25 mouse cellular contexts compared by ENCODE assay signal in genomic region chr7:118911571-118911970, GRCm38 (mm10). TPM values are rescaled to one million over a fixed set of nuclear protein-coding genes. Genes with fewer than 3 reads are reported as not detected.
DNase-seq lines count a peak whose midpoint lies in the region; ATAC-seq and TF ChIP-seq lines count a peak whose summit lies in the region.
"Had no signal": no experiment of that assay in that cellular context is flagged by ENCODE, and none has a peak within 500 bp of the region (broad histone marks: within the 10 kb centered on the region; RNA-seq: fewer than 3 reads in every experiment).

No protein-coding gene starts in this region.

- H3K4me1 ChIP-seq in ES-E14 (ENCODE audit: control insufficient read depth in 2 of 2, insufficient read depth in 2 of 2, low read length in 2 of 2, poor library complexity in 1 of 2) = no peaks in the 10 kb centered on the region
- peaks cover 29% of the 10 kb centered on the region for H3K4me1 ChIP-seq in hindbrain, embryonic 13.5 days (replicated peaks)
- peaks cover 8% of the 10 kb centered on the region for H3K4me1 ChIP-seq in midbrain, embryonic 15.5 days
- H3K4me1 ChIP-seq in forebrain, postnatal 0 days (ENCODE audit: insufficient read depth) = peaks cover 3% of the 10 kb centered on the region; the same call in 1 of the 2 replicates
- H3K4me1 ChIP-seq: heart, embryonic 13.5 days; kidney, embryonic 15.5 days; limb, embryonic 13.5 days had no signal

- no peak overlapping the region for H3K9ac ChIP-seq in ES-E14 (ENCODE audit: insufficient read depth, low read depth, low read length, poor library complexity, severe bottlenecking)
- H3K9ac ChIP-seq in hindbrain, embryonic 13.5 days = peak overlapping the region; percentile 29; the same call in 1 of the 2 replicates
- no peak overlapping the region for H3K9ac ChIP-seq in midbrain, embryonic 15.5 days
- H3K9ac ChIP-seq in forebrain, postnatal 0 days = no peak overlapping the region
- H3K9ac ChIP-seq: embryonic facial prominence, embryonic 13.5 days; heart, embryonic 13.5 days; kidney, embryonic 15.5 days; limb, embryonic 13.5 days; liver, embryonic 13.5 days; lung, embryonic 14.5 days had no signal

- H3K9me3 ChIP-seq in ES-E14 (ENCODE audit: control insufficient read depth, insufficient read depth, low read depth, low read length) = no peaks in the 10 kb centered on the region
- no peaks in the 10 kb centered on the region for H3K9me3 ChIP-seq in hindbrain, embryonic 13.5 days
- no peaks in the 10 kb centered on the region for H3K9me3 ChIP-seq in midbrain, embryonic 15.5 days
- H3K9me3 ChIP-seq in forebrain, postnatal 0 days (ENCODE audit: low read length) = no peaks in the 10 kb centered on the region
- H3K9me3 ChIP-seq: embryonic facial prominence, embryonic 13.5 days; heart, embryonic 13.5 days; kidney, embryonic 15.5 days; limb, embryonic 13.5 days; liver, embryonic 13.5 days had no signal

- H3K4me2 ChIP-seq in hindbrain, embryonic 13.5 days = no peak overlapping the region
- H3K4me2 ChIP-seq in midbrain, embryonic 15.5 days = no peak overlapping the region
- H3K4me2 ChIP-seq in forebrain, postnatal 0 days (ENCODE audit: low read depth) = no peak overlapping the region
- H3K4me2 ChIP-seq: embryonic facial prominence, embryonic 13.5 days; heart, embryonic 13.5 days; kidney, embryonic 15.5 days; limb, embryonic 13.5 days; liver, embryonic 13.5 days; lung, embryonic 14.5 days had no signal

- in situ Hi-C loops in ES-E14 (cut with MboI; ENCODE audit: low sequenced_read_pairs in 2 of 2, unreplicated experiment in 2 of 2) = no loop called here

- TF ChIP-seq CTCF in forebrain, postnatal 0 days (IDR thresholded peaks at IDR 0.05; ENCODE audit: low read depth) = no peak

- ATAC-seq in hindbrain, embryonic 13.5 days (ENCODE audit: low FRiP score) = no peak
- no peak for ATAC-seq in midbrain, embryonic 15.5 days (replicated peaks)
- ATAC-seq in forebrain, postnatal 0 days = no peak
- ATAC-seq: CD4-positive, CD25-positive, alpha-beta regulatory T cell, adult 4 months; forebrain, embryonic 14.5 days; Patski had no signal

- H3K36me3 ChIP-seq in ES-E14 (ENCODE audit: control insufficient read depth, insufficient read depth, low read length, poor library complexity, severe bottlenecking) = no peaks in the 10 kb centered on the region
- H3K36me3 ChIP-seq in hindbrain, embryonic 13.5 days = no peaks in the 10 kb centered on the region
- no peaks in the 10 kb centered on the region for H3K36me3 ChIP-seq in midbrain, embryonic 15.5 days (replicated peaks)
- no peaks in the 10 kb centered on the region for H3K36me3 ChIP-seq in forebrain, postnatal 0 days (ENCODE audit: insufficient read depth)
- H3K36me3 ChIP-seq: embryonic facial prominence, embryonic 13.5 days; heart, embryonic 13.5 days; kidney, embryonic 15.5 days; limb, embryonic 13.5 days; liver, embryonic 13.5 days had no signal

- H3K27me3 ChIP-seq in hindbrain, embryonic 13.5 days = no peaks in the 10 kb centered on the region
- H3K27me3 ChIP-seq in midbrain, embryonic 15.5 days (replicated peaks) = no peaks in the 10 kb centered on the region
- no peaks in the 10 kb centered on the region for H3K27me3 ChIP-seq in forebrain, postnatal 0 days (ENCODE audit: insufficient read depth, low read length)
- H3K27me3 ChIP-seq: embryonic facial prominence, embryonic 13.5 days; heart, embryonic 13.5 days; kidney, embryonic 15.5 days; liver, embryonic 13.5 days; Patski had no signal

- 67% methylated on average over 7 of the region's 7 CpGs for WGBS in hindbrain, embryonic 13.5 days
- WGBS in midbrain, embryonic 15.5 days = 65% methylated on average over 7 of the region's 7 CpGs
- WGBS in forebrain, postnatal 0 days = 72% methylated on average over 7 of the region's 7 CpGs

- peak; percentile 3 to 7 for DNase-seq in B cell, adult 2 months
- no peak for DNase-seq in ES-E14 (ENCODE audit: low read depth, low spot score)
- DNase-seq in retina, postnatal 1 day = no peak
- no peak for DNase-seq in forebrain, postnatal 0 days
- no peak for DNase-seq in adrenal gland, adult 18-20 months (ENCODE audit: low spot score in 2 of 2)
- DNase-seq in layer of hippocampus, postnatal 10 days (ENCODE audit: low spot score in 2 of 2) = no peak
- DNase-seq: adrenal gland, adult 8-10 months; gastrocnemius, postnatal 10 days; heart, postnatal 14 days; kidney, adult 11 months; kidney, postnatal 36 days; liver, embryonic 13.5 days; lung, embryonic 14.5 days; lung, postnatal 36 days had no signal

- H3K27ac ChIP-seq in ES-E14 (ENCODE audit: insufficient read depth, low read depth, low read length, poor library complexity, severe bottlenecking) = peak overlapping the region; percentile 40; the same call in 1 of the 2 replicates
- peak overlapping the region; percentile 61; the same call in 1 of the 2 replicates for H3K27ac ChIP-seq in hindbrain, embryonic 13.5 days
- 0 out of 2 replicates have a peak overlapping the region, but pooled peaks have one; percentile 4 for H3K27ac ChIP-seq in midbrain, embryonic 15.5 days
- H3K27ac ChIP-seq in forebrain, postnatal 0 days (ENCODE audit: low read depth, low read length) = no peak overlapping the region
- H3K27ac ChIP-seq: embryonic facial prominence, embryonic 13.5 days; heart, embryonic 13.5 days; kidney, embryonic 15.5 days; limb, embryonic 13.5 days; liver, embryonic 13.5 days; stomach, postnatal 0 days had no signal

- H3K4me3 ChIP-seq in ES-E14 (ENCODE audit: insufficient read depth in 1 of 2, low read depth in 1 of 2, low read length in 2 of 2, poor library complexity in 1 of 2, severe bottlenecking in 1 of 2) = no peak overlapping the region
- no peak overlapping the region for H3K4me3 ChIP-seq in hindbrain, embryonic 13.5 days
- H3K4me3 ChIP-seq in midbrain, embryonic 15.5 days = no peak overlapping the region
- no peak overlapping the region for H3K4me3 ChIP-seq in forebrain, postnatal 0 days (ENCODE audit: low read depth, low read length)
- H3K4me3 ChIP-seq: embryonic facial prominence, embryonic 13.5 days; erythroblast, embryonic 14.5 days; heart, embryonic 13.5 days; kidney, embryonic 15.5 days; limb, embryonic 13.5 days; liver, embryonic 13.5 days had no signal

TF ChIP-seq in ES-E14, 5 proteins besides CTCF, POLR2A, EP300 and RAD21:
- no peak for TF ChIP-seq HCFC1 (IDR thresholded peaks at IDR 0.05; ENCODE audit: borderline replicate concordance, insufficient read depth, low read length)
- no peak for TF ChIP-seq MAFK (IDR thresholded peaks at IDR 0.05; ENCODE audit: insufficient read depth, low read depth, low read length)
- TF ChIP-seq ZNF384 (IDR thresholded peaks at IDR 0.05; ENCODE audit: low read depth, low read length) = no peak
- TF ChIP-seq CHD2 (IDR thresholded peaks at IDR 0.05; ENCODE audit: low read depth, low read length) = no peak
- TF ChIP-seq ZC3H11A (IDR thresholded peaks at IDR 0.05; ENCODE audit: borderline replicate concordance, low read depth, low read length) = no peak

RNA-seq across cellular contexts. Expression of gene Knop1, which starts 55.5 kb away (rescaled TPM):
- total RNA-seq in ES-E14 (2012; rRNA removed) = 52.7 and 56.8 TPM in 2 replicates
- 102 TPM in 2 replicates for polyA plus RNA-seq in hindbrain, embryonic 13.5 days (2015; fragmentation: Nextera tagmentation; extraction: Ambion mirVana)
- 69.0 and 70.6 TPM in 2 replicates for polyA plus RNA-seq in midbrain, embryonic 15.5 days (2015; fragmentation: Nextera tagmentation; extraction: Ambion mirVana)
- 30.2 and 41.5 TPM in 2 replicates for total RNA-seq in forebrain, postnatal 0 days (2014; rRNA removed)
- 65.6 and 75.0 TPM in 2 replicates for polyA plus RNA-seq in forebrain, postnatal 0 days (2015; fragmentation: Nextera tagmentation; extraction: Ambion mirVana)
- 10 to 100 TPM; 45.1 to 78.7 TPM for total RNA-seq in adrenal gland, adult 18-20 months (2021)
- 10 to 100 TPM; 36.3 to 36.5 TPM for total RNA-seq in layer of hippocampus, postnatal 10 days (2021)

RNA-seq across cellular contexts. Expression of gene Iqck, which starts 56.0 kb away (rescaled TPM):
- 1.8 and 2.8 TPM in 2 replicates for total RNA-seq in ES-E14 (2012; rRNA removed)
- polyA plus RNA-seq in hindbrain, embryonic 13.5 days (2015; fragmentation: Nextera tagmentation; extraction: Ambion mirVana) = 3.7 and 4.4 TPM in 2 replicates
- polyA plus RNA-seq in midbrain, embryonic 15.5 days (2015; fragmentation: Nextera tagmentation; extraction: Ambion mirVana) = 4.4 and 4.9 TPM in 2 replicates
- total RNA-seq in forebrain, postnatal 0 days (2014; rRNA removed) = 7.1 and 7.2 TPM in 2 replicates
- 4.6 and 6.2 TPM in 2 replicates for polyA plus RNA-seq in forebrain, postnatal 0 days (2015; fragmentation: Nextera tagmentation; extraction: Ambion mirVana)
- total RNA-seq in adrenal gland, adult 18-20 months (2021) = 10 to 100 TPM; 12.1 to 33.9 TPM
- 1 to 10 TPM; 3.3 to 4.5 TPM for total RNA-seq in layer of hippocampus, postnatal 10 days (2021)

Comparison
In these comparisons a context has a peak if more than half of its experiments do, and no peak if none do; other contexts are left out.
1. DNase-seq: peak in B cell, adult 2 months (2 of 2); none in ES-E14 (single experiment), retina, postnatal 1 day (single experiment), forebrain, postnatal 0 days (single experiment), adrenal gland, adult 18-20 months (0 of 2) and layer of hippocampus, postnatal 10 days (0 of 2).